25 mouse cellular contexts compared by ENCODE assay signal in genomic region chr7:117451212-117451611, GRCm38 (mm10).
DNase-seq lines count a peak whose midpoint lies in the region; ATAC-seq lines count a peak whose summit lies in the region.
"Had no signal": no experiment of that assay in that cellular context is flagged by ENCODE, and none has a peak within 500 bp of the region (broad histone marks: within the 10 kb centered on the region; RNA-seq: fewer than 3 reads in every experiment).

No protein-coding gene starts in this region.

- peak; percentile 39; the same call in 1 of the 2 replicates for ATAC-seq in heart, embryonic 13.5 days (ENCODE audit: extremely low read depth, insufficient number of reproducible peaks, low FRiP score, low TSS enrichment)
- no peak for ATAC-seq in hindbrain, embryonic 16.5 days

- no peak overlapping the region for H3K9ac ChIP-seq in heart, embryonic 13.5 days
- no peak overlapping the region for H3K9ac ChIP-seq in hindbrain, embryonic 16.5 days (ENCODE audit: low read depth, low read length)
- H3K9ac ChIP-seq: forebrain, embryonic 12.5 days; hindbrain, embryonic 15.5 days; liver, embryonic 15.5 days; lung, embryonic 15.5 days had no signal

- H3K9me3 ChIP-seq in heart, embryonic 13.5 days, result no peaks in the 10 kb centered on the region
- H3K9me3 ChIP-seq in hindbrain, embryonic 16.5 days (ENCODE audit: control insufficient read depth, low read length), result no peaks in the 10 kb centered on the region
- H3K9me3 ChIP-seq: forebrain, embryonic 12.5 days; hindbrain, embryonic 15.5 days; liver, embryonic 15.5 days; lung, embryonic 15.5 days had no signal

- DNase-seq in embryo, embryonic 10.5 days (ENCODE audit: low spot score), result peak; percentile 15
- DNase-seq in embryo, embryonic 10 days (ENCODE audit: low spot score), result no peak
- DNase-seq in heart, postnatal 4 days, result no peak
- DNase-seq in retina, adult 2 months (ENCODE audit: low read depth, low spot score), result peak; percentile 60
- DNase-seq in retina, embryonic 14.5 days (ENCODE audit: low spot score), result no peak
- no peak for DNase-seq in lung, postnatal 10 days
- DNase-seq: adrenal gland, postnatal 14 days; cerebellum, adult 2 months; cerebellum, postnatal 36 days; kidney, adult 2 months; layer of hippocampus, adult 9-11 months; liver; lung, postnatal 4 days; midbrain, embryonic 14.5 days; retina, postnatal 1 day; right cerebral cortex, postnatal 25 days; thymus, adult 2 months; thymus, postnatal 4 days had no signal

- no peaks in the 10 kb centered on the region for H3K27me3 ChIP-seq in heart, embryonic 13.5 days (replicated peaks)
- no peaks in the 10 kb centered on the region for H3K27me3 ChIP-seq in hindbrain, embryonic 16.5 days (replicated peaks; ENCODE audit: control insufficient read depth, insufficient read depth, low read length)
- H3K27me3 ChIP-seq: forebrain, embryonic 12.5 days; hindbrain, embryonic 15.5 days; liver, embryonic 15.5 days; lung, embryonic 15.5 days had no signal

- peak overlapping the region; percentile 70 for H3K27ac ChIP-seq in heart, embryonic 13.5 days (replicated peaks)
- no peak overlapping the region for H3K27ac ChIP-seq in hindbrain, embryonic 16.5 days (ENCODE audit: low read depth, low read length)
- H3K27ac ChIP-seq: forebrain, embryonic 12.5 days; hindbrain, embryonic 15.5 days; kidney, postnatal 0 days; liver, embryonic 15.5 days; lung, embryonic 15.5 days had no signal

- peaks cover 34% of the 10 kb centered on the region for H3K4me1 ChIP-seq in heart, embryonic 13.5 days
- H3K4me1 ChIP-seq in hindbrain, embryonic 16.5 days (ENCODE audit: control insufficient read depth, insufficient read depth, low read depth, low read length), result no peaks in the 10 kb centered on the region
- H3K4me1 ChIP-seq: liver, embryonic 15.5 days had no signal

- no peak overlapping the region for H3K4me3 ChIP-seq in heart, embryonic 13.5 days
- H3K4me3 ChIP-seq in hindbrain, embryonic 16.5 days (ENCODE audit: low read length), result no peak overlapping the region
- H3K4me3 ChIP-seq: forebrain, embryonic 12.5 days; hindbrain, embryonic 15.5 days; liver, embryonic 15.5 days; lung, embryonic 15.5 days had no signal

- no peaks in the 10 kb centered on the region for H3K36me3 ChIP-seq in heart, embryonic 13.5 days
- no peaks in the 10 kb centered on the region for H3K36me3 ChIP-seq in hindbrain, embryonic 16.5 days (ENCODE audit: control insufficient read depth, insufficient read depth, low read length)
- H3K36me3 ChIP-seq: forebrain, embryonic 12.5 days; hindbrain, embryonic 15.5 days; liver, embryonic 15.5 days; lung, embryonic 15.5 days had no signal

- H3K4me2 ChIP-seq in heart, embryonic 13.5 days, result peak overlapping the region; percentile 24; the same call in 1 of the 2 replicates
- H3K4me2 ChIP-seq in hindbrain, embryonic 16.5 days (ENCODE audit: low read length), result no peak overlapping the region
- H3K4me2 ChIP-seq: forebrain, embryonic 12.5 days; hindbrain, embryonic 15.5 days; liver, embryonic 15.5 days; lung, embryonic 15.5 days had no signal

Comparison
In these comparisons a context has a peak if more than half of its experiments do, and no peak if none do; other contexts are left out.
1. DNase-seq: peak in embryo, embryonic 10.5 days (single experiment) and retina, adult 2 months (single experiment); none in embryo, embryonic 10 days (single experiment), heart, postnatal 4 days (single experiment), retina, embryonic 14.5 days (single experiment) and lung, postnatal 10 days (single experiment).